In genomic region chr17:45929591-45929990, GRCm38 (mm10) we compare ENCODE assay signal across 16 mouse cellular contexts.
A peak's percentile ranks its signal among the peaks of the same experiment; 100 is the strongest.
DNase-seq lines count a peak whose midpoint lies in the region; ATAC-seq lines count a peak whose summit lies in the region.
"Had no signal": no experiment of that assay in that cellular context is flagged by ENCODE, and none has a peak within 500 bp of the region (broad histone marks: within the 10 kb centered on the region; RNA-seq: fewer than 3 reads in every experiment).

No protein-coding gene starts in this region.

- no peak for ATAC-seq in embryonic facial prominence, embryonic 13.5 days (ENCODE audit: insufficient number of reproducible peaks, insufficient read depth, low FRiP score, low TSS enrichment, low read depth)
- peak; percentile 54; the same call in 1 of the 2 replicates for ATAC-seq in limb, embryonic 13.5 days (ENCODE audit: low FRiP score, low read depth)
- ATAC-seq: hindbrain, postnatal 0 days; intestine, postnatal 0 days had no signal

- peak overlapping the region; percentile 53; the same call in 1 of the 2 replicates for H3K9ac ChIP-seq in embryonic facial prominence, embryonic 13.5 days
- H3K9ac ChIP-seq in limb, embryonic 13.5 days: no peak overlapping the region
- H3K9ac ChIP-seq: liver, embryonic 14.5 days had no signal

- H3K4me2 ChIP-seq in embryonic facial prominence, embryonic 13.5 days: no peak overlapping the region
- peak overlapping the region; percentile 9; the same call in 1 of the 2 replicates for H3K4me2 ChIP-seq in limb, embryonic 13.5 days (replicated peaks)

- 69% methylated on average over 7 of the region's 7 CpGs for WGBS in heart, embryonic 10.5 days
- 75% methylated on average over 7 of the region's 7 CpGs for WGBS in embryonic facial prominence, embryonic 10.5 days
- 53% methylated on average over 7 of the region's 7 CpGs for WGBS in embryonic facial prominence, embryonic 13.5 days
- 41% methylated on average over 7 of the region's 7 CpGs for WGBS in limb, embryonic 13.5 days

- intact Hi-C loops in heart, postnatal 25 days (cut with DNase I): no loop called here

- no peak for DNase-seq in heart, embryonic 10.5 days (ENCODE audit: low spot score)
- DNase-seq in heart, postnatal 25 days (ENCODE audit: low spot score): no peak
- DNase-seq in embryonic facial prominence, embryonic 10.5 days (ENCODE audit: low spot score): no peak
- no peak for DNase-seq in adrenal gland, postnatal 14 days
- DNase-seq in layer of hippocampus, adult 11-12 months (ENCODE audit: low spot score): no peak
- DNase-seq: cerebellum, adult 11 months; cerebellum, adult 9-11 months; kidney, postnatal 25 days; layer of hippocampus, postnatal 36 days; right cerebral cortex, postnatal 14 days had no signal

- peaks cover 6% of the 10 kb centered on the region; the same call in 1 of the 2 replicates for H3K27me3 ChIP-seq in heart, embryonic 10.5 days (ENCODE audit: insufficient read depth, poor library complexity, severe bottlenecking)
- peaks cover 21% of the 10 kb centered on the region for H3K27me3 ChIP-seq in embryonic facial prominence, embryonic 10.5 days (replicated peaks; ENCODE audit: low read depth, poor library complexity, severe bottlenecking)
- H3K27me3 ChIP-seq in embryonic facial prominence, embryonic 13.5 days: no peaks in the 10 kb centered on the region
- H3K27me3 ChIP-seq in limb, embryonic 13.5 days: no peaks in the 10 kb centered on the region

- no peaks in the 10 kb centered on the region for H3K9me3 ChIP-seq in heart, embryonic 10.5 days
- no peaks in the 10 kb centered on the region for H3K9me3 ChIP-seq in embryonic facial prominence, embryonic 10.5 days
- H3K9me3 ChIP-seq in embryonic facial prominence, embryonic 13.5 days: no peaks in the 10 kb centered on the region
- H3K9me3 ChIP-seq in limb, embryonic 13.5 days: no peaks in the 10 kb centered on the region

- H3K4me3 ChIP-seq in heart, embryonic 10.5 days: no peak overlapping the region
- no peak overlapping the region for H3K4me3 ChIP-seq in embryonic facial prominence, embryonic 10.5 days
- no peak overlapping the region for H3K4me3 ChIP-seq in embryonic facial prominence, embryonic 13.5 days
- no peak overlapping the region for H3K4me3 ChIP-seq in limb, embryonic 13.5 days

- H3K36me3 ChIP-seq in heart, embryonic 10.5 days: no peaks in the 10 kb centered on the region
- no peaks in the 10 kb centered on the region for H3K36me3 ChIP-seq in embryonic facial prominence, embryonic 10.5 days (replicated peaks)
- no peaks in the 10 kb centered on the region for H3K36me3 ChIP-seq in embryonic facial prominence, embryonic 13.5 days
- no peaks in the 10 kb centered on the region for H3K36me3 ChIP-seq in limb, embryonic 13.5 days

- H3K4me1 ChIP-seq in heart, embryonic 10.5 days: peaks cover 56% of the 10 kb centered on the region
- H3K4me1 ChIP-seq in embryonic facial prominence, embryonic 10.5 days: peaks cover 66% of the 10 kb centered on the region
- peaks cover 47% of the 10 kb centered on the region for H3K4me1 ChIP-seq in embryonic facial prominence, embryonic 13.5 days
- H3K4me1 ChIP-seq in limb, embryonic 13.5 days: peaks cover 45% of the 10 kb centered on the region

- peak overlapping the region; percentile 70 for H3K27ac ChIP-seq in heart, embryonic 10.5 days
- H3K27ac ChIP-seq in embryonic facial prominence, embryonic 10.5 days (replicated peaks): peak overlapping the region; percentile 83
- H3K27ac ChIP-seq in embryonic facial prominence, embryonic 13.5 days: peak overlapping the region; percentile 85
- H3K27ac ChIP-seq in limb, embryonic 13.5 days: peak overlapping the region; percentile 84
- H3K27ac ChIP-seq: hindbrain, postnatal 0 days; liver, embryonic 14.5 days; macrophage had no signal
